Mouse (Mus musculus) limb, embryonic 10.5 days (tissue): ENCODE results near the gene Olfr368. TPM values are rescaled to one million over a fixed set of nuclear protein-coding genes. Genes with fewer than 3 reads are reported as not detected.

Source experiments
- DNase-seq: peaks from one replicate; pipeline ENCODE4 v3.0.0-alpha.2; 2017; ENCODE audit warnings: low spot score
- H3K27ac ChIP-seq: fragments of 300-500 bp; sonication (generic); 2 replicates; pipeline ENCODE4 v1.5.1; 2016; ENCODE audit warnings: mild to moderate bottlenecking
- H3K27me3 ChIP-seq: fragments of 300-500 bp; sonication (generic); 2 replicates; pipeline ENCODE4 v1.6.1; 2016; ENCODE audit warnings: low read depth, mild to moderate bottlenecking; ENCODE audit not compliant: poor library complexity, severe bottlenecking
- H3K36me3 ChIP-seq: fragments of 300-500 bp; sonication (generic); 2 replicates; pipeline ENCODE4 v1.6.1; 2016; ENCODE audit warnings: mild to moderate bottlenecking, moderate library complexity
- H3K4me1 ChIP-seq: fragments of 300-500 bp; sonication (generic); 2 replicates; pipeline ENCODE4 v1.6.1; 2016
- H3K4me3 ChIP-seq: fragments of 300-500 bp; sonication (generic); 2 replicates; pipeline ENCODE4 v1.5.1; 2016; ENCODE audit warnings: mild to moderate bottlenecking, moderate library complexity
- H3K9me3 ChIP-seq: fragments of 300-500 bp; sonication (generic); replicated peaks from 2 replicates; pipeline ENCODE4 v1.6.1; 2016; ENCODE audit warnings: mild to moderate bottlenecking
- WGBS: fragments of 180-500 bp; shearing (Covaris S2); methylation state at CpG from one replicate; pipeline ENCODE4 v1.1.7; 2016; 5-methylcytosine and 5-hydroxymethylcytosine counted together
- polyA plus RNA-seq: library from polyadenylated mRNA; unstranded; fragments of >200 nt; fragmentation: Nextera tagmentation; extraction: Ambion mirVana; gene quantifications from 2 replicates; pipeline ENCODE4 v1.2.1, GENCODE M21; 2016

Olfr368 gene
- not detected in 2 replicates for polyA plus RNA-seq

GRCm38 (mm10) chr2:37326215-37326614 lies at the start of gene Olfr368:
TSS of gene Olfr368 (plus strand) at chr2:37326515.
- H3K27ac ChIP-seq: no peak within 1 kb of the TSS
- DNase-seq: no peak
- H3K4me3 ChIP-seq: no peak within 1 kb of the TSS
- H3K27me3 ChIP-seq: no peaks in the 10 kb centered on the region
- H3K9me3 ChIP-seq: no peaks in the 10 kb centered on the region
- no peaks in the 10 kb centered on the region for H3K36me3 ChIP-seq
- WGBS: 90% methylated on average over 1 of the region's 1 CpGs
- H3K4me1 ChIP-seq: no peaks in the 10 kb centered on the region

- no peak for DNase-seq
- WGBS: 89% methylated on average over 2 of the region's 2 CpGs
These were observed 7.0 kb downstream of the Olfr368 start for GRCm38 (mm10) chr2:37333321-37333720.

GRCm38 (mm10) chr2:37338497-37339187 lies 12.3 kb downstream of the Olfr368 start:
- Histone ChIP-seq H3K9me3 (no peaks in the 10 kb centered on the region), H3K4me3 (no peak overlapping the region), H3K36me3 (no peaks in the 10 kb centered on the region), H3K4me1 (no peaks in the 10 kb centered on the region), H3K27me3 (no peaks in the 10 kb centered on the region), H3K27ac (no peak overlapping the region)
- 71% methylated on average over 10 of the region's 10 CpGs for WGBS
- peak; percentile 47 for DNase-seq

More at GRCm38 (mm10) chr2:37333321-37333720, 7.0 kb downstream of the Olfr368 start:
- no peaks in the 10 kb centered on the region for H3K9me3 ChIP-seq
- no peaks in the 10 kb centered on the region for H3K36me3 ChIP-seq
- no peaks in the 10 kb centered on the region for H3K4me1 ChIP-seq
- no peak overlapping the region for H3K4me3 ChIP-seq
- H3K27me3 ChIP-seq: no peaks in the 10 kb centered on the region
- no peak overlapping the region for H3K27ac ChIP-seq

GRCm38 (mm10) chr2:37351671-37352070 lies 25.4 kb downstream of the Olfr368 start:
- Histone ChIP-seq H3K36me3 (peaks cover 71% of the 10 kb centered on the region), H3K27me3 (no peaks in the 10 kb centered on the region), H3K9me3 (no peaks in the 10 kb centered on the region), H3K4me3 (no peak overlapping the region), H3K4me1 (no peaks in the 10 kb centered on the region), H3K27ac (no peak overlapping the region)
- WGBS: 89% methylated on average over 7 of the region's 7 CpGs
- DNase-seq: no peak

GRCm38 (mm10) chr2:37355571-37355970 lies 29.3 kb downstream of the Olfr368 start:
- H3K4me3 ChIP-seq: no peak overlapping the region
- no peaks in the 10 kb centered on the region for H3K9me3 ChIP-seq
- 93% methylated on average over 5 of the region's 5 CpGs for WGBS
- H3K27ac ChIP-seq: no peak overlapping the region
- peaks cover 68% of the 10 kb centered on the region for H3K36me3 ChIP-seq
- no peak for DNase-seq
- peaks cover 4% of the 10 kb centered on the region; the same call in 1 of the 2 replicates for H3K4me1 ChIP-seq
- H3K27me3 ChIP-seq: no peaks in the 10 kb centered on the region

GRCm38 (mm10) chr2:37358633-37359540 lies 32.6 kb downstream of the Olfr368 start, which contains the start of gene Pdcl:
TSS of gene Pdcl (minus strand) at chr2:37359332.
- H3K4me3 ChIP-seq: peak within 1 kb of the TSS; percentile 76
- H3K27ac ChIP-seq: peak within 1 kb of the TSS; percentile 94
- WGBS: under 1% methylated on average over 42 of the region's 42 CpGs

GRCm38 (mm10) chr2:37359908-37360307 lies 33.6 kb downstream of the Olfr368 start:
- Histone ChIP-seq H3K9me3 (no peaks in the 10 kb centered on the region), H3K4me3 (peak overlapping the region; percentile 76; the same call in 1 of the 2 replicates), H3K4me1 (peaks cover 4% of the 10 kb centered on the region; the same call in 1 of the 2 replicates), H3K27me3 (no peaks in the 10 kb centered on the region), H3K27ac (no peak overlapping the region), H3K36me3 (peaks cover 26% of the 10 kb centered on the region)
- WGBS: 94% methylated on average over 2 of the region's 2 CpGs
- DNase-seq: no peak

More at GRCm38 (mm10) chr2:37358633-37359540, 32.6 kb downstream of the Olfr368 start, which contains the start of gene Pdcl:
- Histone ChIP-seq H3K9me3 (no peaks in the 10 kb centered on the region), H3K4me1 (peaks cover 4% of the 10 kb centered on the region; the same call in 1 of the 2 replicates), H3K27me3 (no peaks in the 10 kb centered on the region), H3K36me3 (peaks cover 36% of the 10 kb centered on the region)
- peak; percentile 82 for DNase-seq

- Histone ChIP-seq H3K27me3 (no peaks in the 10 kb centered on the region), H3K27ac (no peak overlapping the region), H3K36me3 (peaks cover 39% of the 10 kb centered on the region), H3K9me3 (no peaks in the 10 kb centered on the region), H3K4me1 (no peaks in the 10 kb centered on the region), H3K4me3 (no peak overlapping the region)
- WGBS: 84% methylated on average over 2 of the region's 2 CpGs
- DNase-seq: no peak
These were observed 44.3 kb downstream of the Olfr368 start for GRCm38 (mm10) chr2:37370651-37371050.

GRCm38 (mm10) chr2:37376018-37376417 lies 49.7 kb downstream of the Olfr368 start:
- no peaks in the 10 kb centered on the region for H3K4me1 ChIP-seq
- no peaks in the 10 kb centered on the region for H3K9me3 ChIP-seq
- no peaks in the 10 kb centered on the region for H3K27me3 ChIP-seq
- H3K27ac ChIP-seq: no peak overlapping the region
- H3K4me3 ChIP-seq: no peak overlapping the region
- H3K36me3 ChIP-seq: peaks cover 85% of the 10 kb centered on the region
- 95% methylated on average over 1 of the region's 1 CpGs for WGBS
- DNase-seq: no peak

- H3K36me3 ChIP-seq: peaks cover 93% of the 10 kb centered on the region
- H3K27me3 ChIP-seq: no peaks in the 10 kb centered on the region
- H3K4me1 ChIP-seq: no peaks in the 10 kb centered on the region
- H3K9me3 ChIP-seq: no peaks in the 10 kb centered on the region
- 69% methylated on average over 2 of the region's 2 CpGs for WGBS
- DNase-seq: peak; percentile 49
- no peak overlapping the region for H3K27ac ChIP-seq
- no peak overlapping the region for H3K4me3 ChIP-seq
These were observed 53.9 kb downstream of the Olfr368 start for GRCm38 (mm10) chr2:37380189-37380588.
